Mouse (Mus musculus) bone marrow macrophage, adult 2 months (primary cell): ENCODE results near the gene Zbtb16.

ENCODE experiments used
- CTCF ChIP-seq: IDR thresholded peaks from 2 replicates; pipeline ENCODE4 v1.5.1; 2012; ENCODE audit warnings: low read depth, mild to moderate bottlenecking, low read length, moderate library complexity
- POLR2A ChIP-seq: IDR thresholded peaks from 2 replicates; pipeline ENCODE4 v1.6.1; 2012; ENCODE audit warnings: mild to moderate bottlenecking, low read depth, low read length, borderline replicate concordance

GRCm38 (mm10) chr9:48787906-48788410 is 48.1 kb downstream of the Zbtb16 start:
- no peak for TF ChIP-seq CTCF
- no peak for TF ChIP-seq POLR2A
